Mouse (Mus musculus): Measurements from ENCODE around the gene Gm40193.

- TF ChIP-seq CTCF (IDR thresholded peaks at IDR 0.05; ENCODE audit: borderline replicate concordance, control insufficient read depth, extremely low read depth, insufficient read depth, low read length, poor library complexity) (no peak), POLR2A (IDR thresholded peaks at IDR 0.05; ENCODE audit: control insufficient read depth, extremely low read depth, insufficient read depth, low read length, poor library complexity) (no peak)
Measured at GRCm38 (mm10) chr11:70520178-70520769, 12.5 kb downstream of the Gm40193 start.

All from thymus, adult 2 months (tissue).